Mouse (Mus musculus) liver, postnatal 0 days (tissue): Measurements from ENCODE around the gene Nav2.

Experiments used
- CTCF ChIP-seq: sonication (generic); IDR thresholded peaks from 2 replicates; pipeline ENCODE4 v1.5.1; 2016; ENCODE audit warnings: antibody characterized with exemption, low read depth
- EP300 ChIP-seq: IDR thresholded peaks from 2 replicates; pipeline ENCODE4 v1.6.1; 2016; ENCODE audit warnings: antibody characterized with exemption, low read depth, mild to moderate bottlenecking

- peak; percentile 71 for TF ChIP-seq CTCF
- TF ChIP-seq EP300 = no peak
Measured at GRCm38 (mm10) chr7:49426060-49426459, 517.5 kb downstream of the Nav2 start.
